Mouse (Mus musculus) G1E (cell line): Measurements from ENCODE around the gene 1500009L16Rik. TPM values are rescaled to one million over a fixed set of nuclear protein-coding genes. Genes with fewer than 3 reads are reported as not detected.
A peak's percentile ranks its signal among the peaks of the same experiment; 100 is the strongest.

Source experiments
- ATAC-seq: 2 replicates; pipeline ENCODE4 v1.8.0; 2016; ENCODE audit warnings: mild to moderate bottlenecking; ENCODE audit not compliant: insufficient number of reproducible peaks, poor library complexity, low FRiP score, severe bottlenecking; ENCODE audit errors: extremely low read depth
- DNase-seq: peaks from one replicate; pipeline ENCODE4 v3.0.0; 2012; ENCODE audit warnings: low spot score
- H3K27me3 ChIP-seq: 2 replicates; pipeline ENCODE4 v1.6.1; 2012; ENCODE audit warnings: mild to moderate bottlenecking, low read length, inconsistent platforms; ENCODE audit not compliant: insufficient read depth
- H3K36me3 ChIP-seq: replicated peaks from 2 replicates; pipeline ENCODE3; 2012; ENCODE audit warnings: mild to moderate bottlenecking, inconsistent platforms
- H3K4me1 ChIP-seq: 2 replicates; pipeline ENCODE4 v1.6.1; 2012; ENCODE audit warnings: low read depth, low read length, inconsistent platforms, mixed read lengths; ENCODE audit not compliant: insufficient read depth
- H3K4me3 ChIP-seq: 2 replicates; pipeline ENCODE4 v1.5.1; 2012; ENCODE audit warnings: low read depth, mild to moderate bottlenecking, inconsistent platforms, low read length, moderate library complexity, mixed read lengths
- H3K9me3 ChIP-seq: replicated peaks from 2 replicates; pipeline ENCODE4 v1.6.1; 2012; ENCODE audit warnings: inconsistent platforms
- CTCF ChIP-seq: IDR thresholded peaks from 2 replicates; pipeline ENCODE4 v1.5.1; 2012; ENCODE audit warnings: low read depth, low read length, inconsistent platforms, mixed read lengths
- GATA1 ChIP-seq: IDR thresholded peaks from 2 replicates; pipeline ENCODE4 v1.6.1; 2012; ENCODE audit warnings: borderline replicate concordance, low read length, inconsistent platforms, mixed read lengths
- GATA2 ChIP-seq: IDR thresholded peaks from 2 replicates; pipeline ENCODE4 v1.6.1; 2012; ENCODE audit warnings: low read depth, low read length, inconsistent platforms, borderline replicate concordance
- POLR2AphosphoS5 ChIP-seq: IDR thresholded peaks from 2 replicates; pipeline ENCODE4 v1.6.1; 2012; ENCODE audit warnings: low read depth, low read length, inconsistent platforms; ENCODE audit not compliant: insufficient replicate concordance
- TAL1 ChIP-seq: conservative IDR thresholded peaks from 2 replicates; pipeline ENCODE4 v1.6.1; 2012; ENCODE audit warnings: low read depth, low read length, inconsistent platforms, mixed read lengths
- polyA plus RNA-seq: library from polyadenylated mRNA; stranded (reverse); fragments of >175 nt; gene quantifications from 2 replicates; pipeline ENCODE4 v1.2.3, GENCODE M21; 2012
- total RNA-seq, 2 experiments: library from RNA; stranded (forward) in 1 of 2; stranded (reverse) in 1 of 2; fragments of 200-1000 nt in 1 of 2; fragments of >200 nt in 1 of 2; fragmentation: Nextera tagmentation in 1 of 2; gene quantifications; 2 replicates each; pipeline ENCODE4 v1.2.3; 2014 to 2017

1500009L16Rik gene
- total and polyA plus RNA-seq, 3 experiments = 0.22 TPM; not detected in 2

DNA sequence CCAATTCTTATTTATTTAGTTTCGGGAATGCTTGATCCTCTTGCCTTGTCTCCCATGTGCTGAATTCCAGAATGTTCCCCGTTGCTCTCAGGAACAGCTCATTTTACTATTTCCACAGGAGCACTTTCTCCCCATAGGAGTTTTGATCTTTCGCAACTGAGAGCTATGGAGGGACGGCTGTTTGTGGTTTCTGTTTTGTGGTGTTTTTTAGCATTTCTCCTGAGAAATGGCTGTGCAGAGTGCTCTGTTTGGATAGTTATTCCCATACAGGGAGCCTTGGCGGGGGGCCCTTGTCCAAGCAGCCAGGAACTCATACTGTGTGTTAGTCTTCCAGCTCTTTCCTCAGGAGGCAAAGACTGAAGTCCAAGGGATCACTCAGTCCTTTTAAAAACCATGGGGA lies 5.2 kb downstream of the 1500009L16Rik start:
- Histone ChIP-seq H3K4me1 (no peaks in the 10 kb centered on the region), H3K36me3 (no peaks in the 10 kb centered on the region), H3K9me3 (peaks cover 30% of the 10 kb centered on the region), H3K27me3 (no peaks in the 10 kb centered on the region), H3K4me3 (no peak overlapping the region)
- no peak for ATAC-seq
- DNase-seq = no peak
- TF ChIP-seq GATA1 (no peak), POLR2AphosphoS5 (no peak), GATA2 (no peak), CTCF (no peak), TAL1 (no peak)

DNA sequence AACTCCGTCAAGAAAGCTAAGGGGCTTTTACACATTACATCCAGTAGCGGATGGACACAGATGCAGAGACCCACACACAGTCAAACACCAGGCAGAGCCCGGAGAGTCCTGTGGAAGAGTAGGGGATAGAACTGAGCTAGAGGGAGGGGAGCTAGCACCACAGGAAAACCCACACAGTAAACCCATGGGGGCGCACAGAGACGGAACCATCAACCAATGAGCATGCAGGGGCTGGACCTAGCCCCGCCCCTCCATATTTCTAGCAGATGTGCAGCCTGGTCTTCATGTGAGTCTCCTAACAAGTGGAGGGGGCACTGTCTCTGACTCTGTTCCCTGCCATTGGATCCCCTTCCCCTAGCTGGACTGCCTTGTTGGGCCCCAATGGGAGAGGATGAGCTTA lies 5.9 kb downstream of the 1500009L16Rik start:
- ATAC-seq (no peak), DNase-seq (no peak)
- H3K9me3 ChIP-seq = peaks cover 26% of the 10 kb centered on the region

DNA sequence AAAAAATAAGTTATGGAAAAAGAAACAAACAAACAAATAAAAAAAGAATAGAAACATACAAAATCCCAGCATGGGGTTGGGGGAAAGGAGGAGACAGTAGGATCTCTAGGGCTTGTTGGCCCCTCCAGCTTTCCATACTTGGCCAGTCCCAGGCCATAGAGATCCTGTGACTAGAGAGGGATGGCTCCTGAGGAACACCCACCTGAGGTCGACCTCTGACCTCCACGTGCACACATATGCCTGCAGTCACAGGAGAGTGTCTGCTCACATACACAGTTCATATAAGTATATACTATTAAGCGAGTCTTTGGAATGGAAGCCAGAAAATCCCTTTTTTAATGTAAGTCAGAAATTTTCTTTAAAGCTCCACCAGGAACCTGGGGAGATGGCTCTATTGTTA lies 6.4 kb downstream of the 1500009L16Rik start:
- peaks cover 31% of the 10 kb centered on the region for H3K9me3 ChIP-seq
- no peak overlapping the region for H3K4me3 ChIP-seq
- no peaks in the 10 kb centered on the region for H3K4me1 ChIP-seq
- no peak for ATAC-seq
- H3K36me3 ChIP-seq = no peaks in the 10 kb centered on the region
- H3K27me3 ChIP-seq = no peaks in the 10 kb centered on the region
- TF ChIP-seq GATA1 (no peak), GATA2 (no peak)
- DNase-seq = no peak

More for the DNA sequence above, 5.9 kb downstream of the 1500009L16Rik start:
- Histone ChIP-seq H3K36me3 (no peaks in the 10 kb centered on the region), H3K4me1 (no peaks in the 10 kb centered on the region), H3K4me3 (no peak overlapping the region), H3K27me3 (no peaks in the 10 kb centered on the region)
- TF ChIP-seq GATA1 (no peak), TAL1 (no peak), GATA2 (no peak), CTCF (no peak), POLR2AphosphoS5 (no peak)

DNA sequence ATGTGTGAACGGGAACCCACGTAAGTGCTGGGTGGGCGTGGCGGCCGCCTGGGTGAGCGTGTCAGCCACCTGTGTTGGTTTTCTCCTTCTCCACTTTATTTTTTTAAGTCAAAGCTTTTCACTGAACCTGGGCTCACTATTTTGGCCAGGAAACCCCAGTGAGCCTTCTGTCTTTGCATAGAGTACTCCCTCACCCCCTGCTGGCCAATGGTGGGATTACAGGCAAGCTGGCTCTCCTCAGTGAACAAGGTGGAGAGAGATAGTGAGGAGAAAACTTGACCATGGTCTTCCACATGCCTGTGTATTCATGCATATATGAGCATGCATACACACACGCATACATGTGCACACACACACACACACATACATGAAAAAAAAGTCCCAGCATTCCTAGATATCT lies 6.8 kb downstream of the 1500009L16Rik start:
- ATAC-seq (peak; percentile 45; the same call in 1 of the 2 replicates), DNase-seq (peak; percentile 7)
- no peak overlapping the region for H3K4me3 ChIP-seq
- H3K9me3 ChIP-seq = peaks cover 34% of the 10 kb centered on the region
- no peaks in the 10 kb centered on the region for H3K27me3 ChIP-seq
- H3K4me1 ChIP-seq = no peaks in the 10 kb centered on the region
- TF ChIP-seq CTCF (peak; percentile 68), GATA2 (no peak)
- H3K36me3 ChIP-seq = no peaks in the 10 kb centered on the region

DNA sequence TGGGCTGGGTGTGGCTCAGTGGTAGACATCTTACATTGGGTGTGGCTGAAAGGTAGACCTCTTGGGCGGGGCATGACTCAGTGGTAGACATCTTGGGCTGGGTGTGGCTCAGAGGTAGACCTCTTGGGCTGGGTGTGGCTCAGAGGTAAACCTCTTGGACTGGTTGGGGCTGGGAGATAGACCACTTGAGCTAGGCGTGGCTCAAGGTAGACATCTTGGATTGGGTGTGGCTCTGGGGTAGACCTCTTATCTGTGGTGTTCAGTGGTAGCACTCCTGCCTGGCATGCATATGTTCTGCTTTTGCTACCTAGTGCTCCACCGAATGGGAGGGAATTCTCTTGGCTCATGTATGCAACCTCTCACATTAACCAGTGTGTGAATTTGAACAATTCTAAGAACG lies 11.1 kb downstream of the 1500009L16Rik start:
- H3K4me3 ChIP-seq = no peak overlapping the region
- no peaks in the 10 kb centered on the region for H3K4me1 ChIP-seq
- no peaks in the 10 kb centered on the region for H3K36me3 ChIP-seq
- H3K9me3 ChIP-seq = peaks cover 43% of the 10 kb centered on the region
- no peak for TF ChIP-seq POLR2AphosphoS5
- TF ChIP-seq TAL1 = no peak
- no peak for TF ChIP-seq GATA1
- no peak for TF ChIP-seq CTCF
- no peak for TF ChIP-seq GATA2
- no peak for ATAC-seq
- no peaks in the 10 kb centered on the region for H3K27me3 ChIP-seq
- no peak for DNase-seq

DNA sequence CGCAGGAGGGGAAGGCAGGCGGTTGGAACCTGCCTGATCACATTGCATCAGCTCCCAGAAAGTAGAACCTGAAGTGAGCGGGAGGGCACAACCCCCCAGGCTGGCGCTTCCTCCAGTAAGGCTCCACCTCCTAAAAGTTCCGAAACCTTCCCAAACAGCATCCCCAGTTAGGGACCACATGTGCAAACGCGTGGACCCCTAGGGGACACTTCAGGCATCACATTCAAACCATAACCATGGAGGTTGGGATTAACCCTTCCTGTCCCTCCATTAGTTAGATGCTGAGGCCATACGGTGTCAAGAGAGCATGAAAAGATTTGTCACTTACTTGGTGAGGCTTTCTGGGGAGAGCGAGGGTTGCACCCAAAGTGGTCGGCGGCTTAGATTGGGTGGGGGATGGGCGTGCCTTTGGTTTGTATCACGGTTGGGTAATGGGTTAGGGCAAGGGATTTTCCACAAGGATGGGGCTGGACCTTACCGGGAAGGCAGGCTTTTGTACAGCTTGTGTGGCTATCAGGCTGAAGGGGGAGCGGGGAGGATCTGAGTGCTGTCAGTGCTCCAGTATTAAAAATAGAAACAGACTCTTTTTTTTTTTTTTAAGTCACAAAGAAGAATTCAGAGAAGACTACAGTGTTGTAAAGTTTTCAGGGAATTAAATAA lies 16.5 kb downstream of the 1500009L16Rik start:
- DNase-seq (no peak), ATAC-seq (no peak)
- no peaks in the 10 kb centered on the region for H3K4me1 ChIP-seq
- no peak for TF ChIP-seq CTCF
- no peak for TF ChIP-seq GATA2
- no peak for TF ChIP-seq POLR2AphosphoS5
- no peak for TF ChIP-seq TAL1
- TF ChIP-seq GATA1 = no peak
- no peaks in the 10 kb centered on the region for H3K27me3 ChIP-seq
- H3K36me3 ChIP-seq = no peaks in the 10 kb centered on the region
- peaks cover 47% of the 10 kb centered on the region for H3K9me3 ChIP-seq
- no peak overlapping the region for H3K4me3 ChIP-seq

DNA sequence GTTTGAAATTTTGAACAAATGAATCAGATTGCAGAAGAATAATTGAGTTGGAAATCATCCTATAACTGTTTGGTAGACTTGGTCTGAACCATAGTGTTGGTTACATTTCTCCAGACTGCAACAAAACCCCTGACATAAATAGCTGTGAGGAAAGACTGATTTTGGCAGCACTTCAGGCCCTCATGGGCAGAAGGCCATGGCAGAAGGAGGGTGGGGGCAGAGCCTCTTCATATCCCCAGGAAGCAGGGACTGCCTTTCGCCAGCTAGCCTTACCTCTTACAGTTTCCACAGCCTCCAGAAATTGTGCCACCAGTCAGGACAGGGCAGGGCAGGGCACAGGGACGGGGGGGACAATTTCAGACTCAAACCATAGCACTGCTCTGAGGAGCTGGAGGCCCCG lies 22.0 kb downstream of the 1500009L16Rik start:
- no peak for TF ChIP-seq GATA2
- TF ChIP-seq POLR2AphosphoS5 = no peak
- TF ChIP-seq GATA1 = no peak
- TF ChIP-seq TAL1 = no peak
- TF ChIP-seq CTCF = no peak

More for the DNA sequence above, 22.0 kb downstream of the 1500009L16Rik start:
- H3K4me1 ChIP-seq = no peaks in the 10 kb centered on the region
- no peaks in the 10 kb centered on the region for H3K36me3 ChIP-seq
- no peak for DNase-seq
- peaks cover 45% of the 10 kb centered on the region for H3K9me3 ChIP-seq
- H3K4me3 ChIP-seq = no peak overlapping the region
- ATAC-seq = no peak
- H3K27me3 ChIP-seq = no peaks in the 10 kb centered on the region
